Mouse (Mus musculus) heart, postnatal 25 days (tissue): ENCODE measurements around the gene Ubl4b. TPM values are rescaled to one million over a fixed set of nuclear protein-coding genes. Genes with fewer than 3 reads are reported as not detected.

Experiments
- DNase-seq: peaks from one replicate; pipeline ENCODE4 v3.0.0; 2022; ENCODE audit warnings: low spot score
- intact Hi-C: fragments of 180-260 bp; cut with DNase I; formaldehyde crosslinking; loops from one replicate; pipeline ENCODE4 v1.15.1; 2025
- total RNA-seq, 2 experiments: library from RNA; stranded (reverse); gene quantifications; 2 replicates each; pipeline ENCODE4 v1.2.3; 2021

The Ubl4b gene
- total RNA-seq, 2 experiments from 2014 or later = not detected

GRCm38 (mm10) chr3:107529182-107529581 is 25.7 kb downstream of the Ubl4b start:
- intact Hi-C loops = no loop called here
- DNase-seq = no peak

- DNase-seq = no peak
- intact Hi-C loops = no loop called here
These were observed 26.3 kb downstream of the Ubl4b start for GRCm38 (mm10) chr3:107528401-107529118.

GRCm38 (mm10) chr3:107524547-107524946 is 30.3 kb downstream of the Ubl4b start:
- no peak for DNase-seq
- intact Hi-C loops = no loop called here

- DNase-seq = no peak
- intact Hi-C loops = no loop called here
These were observed 33.9 kb downstream of the Ubl4b start for GRCm38 (mm10) chr3:107520931-107521330.

DNA sequence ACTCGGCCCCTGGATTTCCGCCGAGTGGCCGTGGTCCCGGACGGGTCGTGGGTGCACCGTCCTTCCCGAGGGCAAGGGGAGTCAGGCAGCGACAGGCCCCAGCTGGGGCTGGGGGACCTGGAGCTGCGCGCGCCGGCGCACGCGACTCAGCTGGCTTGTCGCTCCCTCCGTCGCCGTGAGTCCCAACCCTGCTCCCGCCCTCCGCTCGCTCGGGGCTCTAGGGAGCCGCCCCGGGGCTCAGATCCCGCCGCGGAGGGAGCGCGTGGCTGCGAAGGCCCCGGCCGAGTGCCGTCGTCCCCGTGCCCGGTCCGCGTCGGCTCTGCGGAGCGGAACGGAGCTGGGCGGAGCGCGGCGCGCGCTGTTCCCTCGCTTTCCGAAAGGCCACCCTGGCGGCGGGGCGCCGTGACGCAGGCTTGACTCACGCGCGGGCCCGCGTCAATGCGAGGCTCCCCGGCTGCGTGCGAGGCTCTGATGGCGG is 37.2 kb downstream of the Ubl4b start, which contains the start of gene Slc6a17:
TSS of gene Slc6a17 (minus strand) at position 388 of the 478 bp plus-strand sequence.
- no peak for DNase-seq

DNA sequence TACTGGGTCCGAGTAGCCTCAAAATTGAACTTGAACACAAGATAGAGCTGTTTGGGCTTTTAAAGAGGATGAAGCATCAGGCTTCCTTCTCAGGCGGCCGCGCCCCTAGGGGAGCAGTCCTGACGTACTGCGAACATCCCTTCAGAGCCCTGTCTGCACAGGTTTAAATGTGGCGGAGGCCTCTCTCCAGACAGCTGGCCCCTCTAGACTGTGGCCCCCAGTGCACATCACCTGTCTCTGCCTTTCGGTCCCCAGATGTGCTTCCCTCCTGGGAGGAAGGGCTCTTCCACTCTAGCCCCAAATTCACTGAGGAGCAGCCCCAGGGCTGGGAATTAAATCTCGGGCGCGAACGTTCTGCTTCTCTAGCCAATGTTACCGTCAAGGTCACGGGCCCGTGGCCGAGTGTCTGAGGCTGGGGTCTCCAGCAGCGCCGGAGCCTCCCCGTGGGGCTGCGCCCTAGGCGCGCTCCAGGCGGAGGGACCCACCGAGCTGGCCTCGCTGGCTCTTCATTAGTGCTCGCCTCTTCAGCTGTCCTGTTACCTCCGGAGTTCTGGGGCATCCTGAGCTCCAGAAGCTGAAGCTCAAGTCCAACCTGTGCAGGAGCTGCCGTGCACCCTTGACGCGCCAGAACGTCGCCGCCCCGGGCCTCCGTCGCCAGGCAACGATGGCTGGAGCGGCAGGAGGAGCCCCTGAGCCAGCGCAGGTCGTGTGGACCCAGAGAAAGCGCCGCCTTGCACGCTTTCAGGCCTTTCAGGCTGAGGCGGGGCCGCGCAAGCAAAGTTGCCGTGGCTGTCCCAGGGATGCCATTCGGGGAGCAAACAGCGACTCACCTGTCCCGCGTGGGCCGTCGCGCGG is 37.9 kb downstream of the Ubl4b start:
- intact Hi-C loops = no loop called here
- no peak for DNase-seq

More for the DNA sequence above, 37.2 kb downstream of the Ubl4b start, which contains the start of gene Slc6a17:
- intact Hi-C loops = no loop called here

GRCm38 (mm10) chr3:107515989-107516388 is 38.9 kb downstream of the Ubl4b start:
- intact Hi-C loops = no loop called here
- no peak for DNase-seq

DNA sequence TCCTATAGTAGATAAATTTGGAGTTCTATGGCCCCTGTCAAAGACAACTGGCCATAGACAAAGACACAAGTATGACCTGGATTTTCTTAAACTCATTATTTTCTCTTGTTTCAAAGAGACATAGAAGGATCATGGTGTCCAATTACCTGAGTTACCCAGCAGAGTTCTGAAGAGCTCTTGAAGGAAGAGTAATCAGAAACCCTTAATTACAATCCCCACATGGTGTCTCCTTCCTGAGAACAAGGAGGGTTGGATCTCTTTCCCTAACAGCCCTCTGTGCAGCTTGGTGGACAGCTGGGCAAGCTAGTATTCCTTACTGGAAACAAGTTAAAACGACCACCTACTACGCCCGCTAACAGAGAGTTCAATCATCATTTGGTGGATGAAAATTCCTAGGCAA is 43.5 kb downstream of the Ubl4b start:
- no peak for DNase-seq
- intact Hi-C loops = no loop called here

GRCm38 (mm10) chr3:107508696-107509095 is 46.2 kb downstream of the Ubl4b start:
- intact Hi-C loops = no loop called here
- DNase-seq = no peak

DNA sequence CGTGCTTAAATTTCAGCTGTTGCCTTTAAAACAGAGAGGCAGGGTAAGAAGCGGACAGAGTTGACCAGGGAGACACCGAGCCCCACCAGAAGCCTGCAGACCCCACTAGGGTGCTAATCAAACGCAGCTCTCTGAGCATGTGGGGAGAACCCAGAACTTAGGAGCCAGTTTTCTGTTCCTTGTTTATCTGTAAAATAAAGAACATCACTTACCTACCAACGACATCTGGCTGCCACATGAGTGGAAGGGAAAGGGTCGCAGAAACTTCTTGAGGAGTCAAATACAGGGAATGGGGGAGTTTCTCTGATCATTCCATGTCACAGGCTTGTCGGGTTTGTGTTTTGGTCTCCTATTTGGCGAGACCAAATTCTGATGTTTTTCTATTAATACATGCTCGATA is 46.9 kb downstream of the Ubl4b start:
- no peak for DNase-seq
- intact Hi-C loops = no loop called here

- DNase-seq = no peak
- intact Hi-C loops = no loop called here
These were observed 48.3 kb downstream of the Ubl4b start for GRCm38 (mm10) chr3:107506531-107506930.

- no peak for DNase-seq
- intact Hi-C loops = no loop called here
These were observed 49.2 kb downstream of the Ubl4b start for GRCm38 (mm10) chr3:107505464-107506367.

DNA sequence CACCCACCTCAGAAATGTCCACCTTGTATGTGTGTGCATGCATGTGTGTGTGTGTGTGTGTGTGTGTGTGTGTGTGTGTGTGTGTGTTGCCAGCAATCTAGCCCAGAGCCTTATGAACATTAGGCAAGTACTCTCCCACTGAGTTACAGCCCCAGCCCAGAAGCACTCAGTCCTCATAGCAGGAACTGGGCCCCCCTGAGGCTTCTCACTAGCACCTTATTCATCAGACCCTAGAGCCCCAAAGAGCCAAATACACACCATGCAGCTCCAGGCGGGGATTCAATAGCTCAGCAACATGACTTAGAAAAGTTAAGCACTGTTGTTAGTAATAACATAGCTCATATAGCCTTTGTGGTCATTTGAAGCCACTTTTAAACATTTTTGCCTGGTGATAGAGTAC is 50.3 kb downstream of the Ubl4b start:
- intact Hi-C loops = no loop called here

DNA sequence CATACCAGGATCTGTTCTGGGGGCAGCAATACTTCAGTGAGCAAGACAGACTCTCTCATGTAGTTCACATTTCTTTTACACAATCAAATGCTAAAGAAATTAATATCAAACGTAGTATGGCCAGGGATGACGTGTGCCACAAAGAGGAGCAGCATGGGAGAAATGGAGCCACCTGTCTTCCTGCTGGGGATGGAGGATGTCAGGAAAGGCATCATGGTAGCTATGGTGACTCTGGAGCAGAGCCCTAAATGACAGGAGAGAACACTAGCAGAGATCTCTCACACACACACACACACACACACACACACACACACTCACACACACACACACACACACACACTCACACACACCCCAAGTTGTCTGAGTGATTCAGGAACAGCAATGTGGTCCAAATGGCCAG is 51.2 kb downstream of the Ubl4b start:
- intact Hi-C loops = no loop called here

More for the DNA sequence above, 50.3 kb downstream of the Ubl4b start:
- no peak for DNase-seq

More for the DNA sequence above, 51.2 kb downstream of the Ubl4b start:
- DNase-seq = no peak

Other genes starting within 250 kb of the Ubl4b start
- 10 to 100 TPM; 20.5 to 23.7 TPM for gene Rbm15, start 221.4 kb downstream of the Ubl4b start, total RNA-seq
- under 1 TPM; 0.06 to 0.16 TPM for gene Kcnc4, start 95.5 kb downstream of the Ubl4b start, total RNA-seq
- gene Slc6a17, start 37.1 kb downstream of the Ubl4b start, total RNA-seq = 1 to 10 TPM; 1.5 to 2.4 TPM
- gene Alx3, start 40.0 kb upstream of the Ubl4b start, total RNA-seq = not detected
- gene Gm10961, start 76.2 kb upstream of the Ubl4b start, total RNA-seq = not detected
- gene Strip1, start 76.6 kb upstream of the Ubl4b start, total RNA-seq = 10 to 100 TPM; 18.8 to 21.9 TPM
- gene Ahcyl1, start 141.5 kb upstream of the Ubl4b start, total RNA-seq = 10 to 100 TPM; 80.0 to 81.1 TPM
- gene Csf1, start 205.4 kb upstream of the Ubl4b start, total RNA-seq = 10 to 100 TPM; 46.8 to 48.6 TPM